Mouse (Mus musculus): ENCODE measurements around the gene H6pd. TPM values are rescaled to one million over a fixed set of nuclear protein-coding genes. Genes with fewer than 3 reads are reported as not detected.
"Not testable (repeated sequence)": the region's sequence is repeated elsewhere in the genome, so short reads cannot be mapped to it uniquely, and the experiment has no call there.

H6pd gene
- 129 and 141 TPM in 2 replicates for polyA plus RNA-seq (2012; rRNA removed)

- no peak for DNase-seq (ENCODE audit: low read depth)
Measured at GRCm38 (mm10) chr4:150008853-150009586, at the start of gene H6pd. Gene H6pd, minus strand, starts transcription at chr4:150009023.

- no peak for DNase-seq (ENCODE audit: low read depth)
Measured at GRCm38 (mm10) chr4:150057722-150058121, 48.9 kb upstream of the H6pd start.

GRCm38 (mm10) chr4:150056171-150056570 lies 47.3 kb upstream of the H6pd start:
- no peak for DNase-seq (ENCODE audit: low read depth)

GRCm38 (mm10) chr4:150052380-150052779 lies 43.6 kb upstream of the H6pd start:
- DNase-seq (ENCODE audit: low read depth) = no peak

GRCm38 (mm10) chr4:150051514-150051913 lies 42.7 kb upstream of the H6pd start:
- DNase-seq (ENCODE audit: low read depth) = no peak

GRCm38 (mm10) chr4:150049564-150050226 lies 40.9 kb upstream of the H6pd start:
- no peak for DNase-seq (ENCODE audit: low read depth)

GRCm38 (mm10) chr4:150049157-150049513 lies 40.3 kb upstream of the H6pd start:
- no peak for DNase-seq (ENCODE audit: low read depth)

- no peak for DNase-seq (ENCODE audit: low read depth)
Measured at GRCm38 (mm10) chr4:150048478-150049156, 39.8 kb upstream of the H6pd start.

- DNase-seq (ENCODE audit: low read depth) = no peak
Measured at GRCm38 (mm10) chr4:150048038-150048437, 39.2 kb upstream of the H6pd start.

GRCm38 (mm10) chr4:150043591-150043990 lies 34.8 kb upstream of the H6pd start:
- no peak for DNase-seq (ENCODE audit: low read depth)

GRCm38 (mm10) chr4:150041346-150042110 lies 32.7 kb upstream of the H6pd start:
- DNase-seq (ENCODE audit: low read depth) = no peak

GRCm38 (mm10) chr4:150040856-150041255 lies 32.0 kb upstream of the H6pd start:
- DNase-seq (ENCODE audit: low read depth) = not testable (repeated sequence)

- no peak for DNase-seq (ENCODE audit: low read depth)
Measured at GRCm38 (mm10) chr4:150040003-150040581, 31.3 kb upstream of the H6pd start.

GRCm38 (mm10) chr4:150038533-150038932 lies 29.7 kb upstream of the H6pd start:
- DNase-seq (ENCODE audit: low read depth) = no peak

- DNase-seq (ENCODE audit: low read depth) = no peak
Measured at GRCm38 (mm10) chr4:150036094-150036493, 27.3 kb upstream of the H6pd start.

- DNase-seq (ENCODE audit: low read depth) = no peak
Measured at GRCm38 (mm10) chr4:150035280-150035679, 26.5 kb upstream of the H6pd start.

GRCm38 (mm10) chr4:150033261-150033671 lies 24.4 kb upstream of the H6pd start:
- DNase-seq (ENCODE audit: low read depth) = no peak

GRCm38 (mm10) chr4:150031234-150031890 lies 22.5 kb upstream of the H6pd start:
- DNase-seq (ENCODE audit: low read depth) = no peak

- DNase-seq (ENCODE audit: low read depth) = no peak
Measured at GRCm38 (mm10) chr4:150030449-150031233, 21.8 kb upstream of the H6pd start.

- no peak for DNase-seq (ENCODE audit: low read depth)
Measured at GRCm38 (mm10) chr4:150029885-150030284, 21.1 kb upstream of the H6pd start.

Measured in gonadal fat pad, adult 2 months (tissue).